In genomic region chr2:128127691-128128292, GRCm38 (mm10) we compare ENCODE assay signal across 8 mouse cellular contexts. TPM values are rescaled to one million over a fixed set of nuclear protein-coding genes. Genes with fewer than 3 reads are reported as not detected.
DNase-seq lines count a peak whose midpoint lies in the region; ATAC-seq lines count a peak whose summit lies in the region.

No protein-coding gene starts in this region.

- H3K4me2 ChIP-seq in hindbrain, embryonic 12.5 days (replicated peaks) = peak overlapping the region; percentile 96

- peak overlapping the region; percentile 91 for H3K27ac ChIP-seq in hindbrain, embryonic 12.5 days

- peak overlapping the region; percentile 88 for H3K9ac ChIP-seq in hindbrain, embryonic 12.5 days

- peak; percentile 91 for DNase-seq in ZHBTc4 (ENCODE audit: low read depth, low spot score)
- DNase-seq in cerebellum, postnatal 10 days = peak; percentile 75 to 79
- DNase-seq in frontal cortex, postnatal 25 days (ENCODE audit: low spot score in 2 of 2) = peak; percentile 25 to 28
- DNase-seq in layer of hippocampus, postnatal 25 days (ENCODE audit: extremely low spot score in 1 of 2, low spot score in 1 of 2) = peak; percentile 22 to 36
- peak; percentile 91 for DNase-seq in lung, postnatal 36 days
- DNase-seq in retina, postnatal 1 day = peak; percentile 86

- peaks cover 21% of the 10 kb centered on the region for H3K27me3 ChIP-seq in hindbrain, embryonic 12.5 days

- H3K4me1 ChIP-seq in hindbrain, embryonic 12.5 days = peaks cover 42% of the 10 kb centered on the region

- under 1% methylated on average over 46 of the region's 48 CpGs for WGBS in hindbrain, embryonic 12.5 days

- no peaks in the 10 kb centered on the region for H3K9me3 ChIP-seq in hindbrain, embryonic 12.5 days (replicated peaks)

- peak overlapping the region; percentile 78 for H3K4me3 ChIP-seq in hindbrain, embryonic 12.5 days

- peak; percentile 36 for ATAC-seq in hindbrain, embryonic 12.5 days (ENCODE audit: low FRiP score)
- ATAC-seq in activated CD4-positive, CD25-positive, alpha-beta regulatory T cell, adult 4 months = no peak

- H3K36me3 ChIP-seq in hindbrain, embryonic 12.5 days = peaks cover 11% of the 10 kb centered on the region

RNA-seq across cellular contexts. Expression of gene Bcl2l11, which starts 2.0 kb away (rescaled TPM):
- 26.3 and 30.5 TPM in 2 replicates for polyA plus RNA-seq in hindbrain, embryonic 12.5 days (2016; fragmentation: Nextera tagmentation; extraction: Ambion mirVana)
- total RNA-seq in layer of hippocampus, postnatal 25 days (2021) = 1 to 10 TPM; 6.2 to 6.7 TPM
- polyA plus RNA-seq in activated CD4-positive, CD25-positive, alpha-beta regulatory T cell, adult 4 months (2017; shearing (Covaris generic)) = 10 to 100 TPM; 15.4 to 23.8 TPM

Comparison
In these comparisons a context has a peak if more than half of its experiments do, and no peak if none do; other contexts are left out.
1. DNase-seq: peak in every context shown above with its lines; median percentile 91 in ZHBTc4; 91 in lung, postnatal 36 days; 86 in retina, postnatal 1 day; 77 in cerebellum, postnatal 10 days; 29 in layer of hippocampus, postnatal 25 days; 26 in frontal cortex, postnatal 25 days.